ENCODE assay signal across 19 mouse cellular contexts in the genomic region with DNA sequence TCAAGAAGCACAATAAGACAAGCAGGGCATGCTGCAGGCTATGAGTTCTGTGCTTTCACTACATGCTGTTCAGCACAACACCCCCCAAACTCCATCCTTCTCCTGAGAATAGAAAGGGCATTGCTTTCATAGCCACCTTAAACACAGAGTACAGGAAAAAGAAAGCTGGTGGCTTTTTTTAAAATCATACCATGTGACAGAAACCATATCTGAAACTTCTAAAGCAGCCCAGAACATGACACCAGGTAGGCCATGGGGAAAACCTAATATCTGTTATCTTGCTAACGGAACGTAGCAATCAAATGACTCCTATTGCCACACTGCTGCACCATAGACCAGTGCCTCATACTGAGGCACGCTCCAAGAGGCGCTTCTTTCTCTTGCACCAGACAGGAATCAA.
"Had no signal": no experiment of that assay in that cellular context is flagged by ENCODE, and none has a peak within 500 bp of the region (broad histone marks: within the 10 kb centered on the region; RNA-seq: fewer than 3 reads in every experiment).

No protein-coding gene starts in this region.

- H3K4me3 ChIP-seq: layer of hippocampus, adult 2 months; limb, embryonic 12.5 days; limb, embryonic 15.5 days; midbrain, embryonic 10.5 days; midbrain, embryonic 13.5 days; myocyte had no signal

- ATAC-seq: liver, postnatal 0 days; lung, postnatal 0 days; midbrain, embryonic 13.5 days; midbrain, embryonic 16.5 days had no signal

- H3K4me2 ChIP-seq: limb, embryonic 12.5 days; limb, embryonic 15.5 days; liver, embryonic 11.5 days; lung, embryonic 14.5 days; midbrain, embryonic 13.5 days had no signal

- H3K4me1 ChIP-seq: limb, embryonic 12.5 days had no signal

- H3K9ac ChIP-seq: limb, embryonic 12.5 days; limb, embryonic 15.5 days; liver, embryonic 14.5 days; liver, postnatal 0 days; lung, embryonic 14.5 days; midbrain, embryonic 13.5 days had no signal

- H3K27me3 ChIP-seq: limb, embryonic 12.5 days; limb, embryonic 15.5 days; midbrain, embryonic 13.5 days had no signal

- H3K9me3 ChIP-seq: limb, embryonic 12.5 days; limb, embryonic 15.5 days; midbrain, embryonic 10.5 days; midbrain, embryonic 13.5 days had no signal

- DNase-seq: kidney, postnatal 25 days; layer of hippocampus, adult 9-11 months; left cerebral cortex, postnatal 4 days; liver, postnatal 0 days; lung, embryonic 14.5 days; thymus, adult 18-20 months; thymus, postnatal 36 days had no signal

- H3K27ac ChIP-seq: kidney, postnatal 0 days; layer of hippocampus, adult 2 months; limb, embryonic 12.5 days; limb, embryonic 15.5 days; liver, embryonic 14.5 days; macrophage; midbrain, embryonic 10.5 days; midbrain, embryonic 13.5 days had no signal

- H3K36me3 ChIP-seq: limb, embryonic 12.5 days; limb, embryonic 15.5 days; midbrain, embryonic 10.5 days; midbrain, embryonic 13.5 days had no signal
